Mouse (Mus musculus) C2C12 (cell line): ENCODE results near the gene Stxbp5. TPM values are rescaled to one million over a fixed set of nuclear protein-coding genes. Genes with fewer than 3 reads are reported as not detected.

Experiments
- H3K27me3 ChIP-seq: one replicate; pipeline ENCODE4 v1.6.1; 2011; ENCODE audit not compliant: control insufficient read depth, insufficient read depth, insufficient read length
- H3K36me3 ChIP-seq: one replicate; pipeline ENCODE4 v1.6.1; 2011; ENCODE audit not compliant: control insufficient read depth, insufficient read depth
- H3K4me3 ChIP-seq: one replicate; pipeline ENCODE4 v1.5.1; 2011; ENCODE audit warnings: mild to moderate bottlenecking, control low read depth; ENCODE audit not compliant: poor library complexity, insufficient read depth, severe bottlenecking
- H3K79me2 ChIP-seq: one replicate; pipeline ENCODE4 v1.6.1; 2011; ENCODE audit not compliant: control insufficient read depth, insufficient read depth
- H3K79me3 ChIP-seq: one replicate; pipeline ENCODE4 v1.6.1; 2011; ENCODE audit warnings: low read depth, control low read depth
- H3ac ChIP-seq: one replicate; pipeline ENCODE3; 2011; ENCODE audit warnings: low read depth; ENCODE audit not compliant: control insufficient read depth, insufficient read length
- CEBPB ChIP-seq: IDR thresholded peaks from one replicate; pipeline ENCODE4 v1.6.1; 2011; ENCODE audit warnings: low read depth, mild to moderate bottlenecking, control low read depth, moderate library complexity
- CTCF ChIP-seq: IDR thresholded peaks from one replicate; pipeline ENCODE4 v1.5.1; 2011; ENCODE audit not compliant: control insufficient read depth, insufficient read depth, insufficient read length
- FOSL1 ChIP-seq: IDR thresholded peaks from one replicate; pipeline ENCODE4 v1.8.0; 2011; ENCODE audit warnings: mild to moderate bottlenecking, low read length; ENCODE audit not compliant: poor library complexity, insufficient read depth, severe bottlenecking
- MAX ChIP-seq: IDR thresholded peaks from one replicate; pipeline ENCODE4 v1.6.1; 2011; ENCODE audit warnings: mild to moderate bottlenecking, control low read depth
- MYOD1 ChIP-seq: IDR thresholded peaks from one replicate; pipeline ENCODE4 v1.6.1; 2011; ENCODE audit warnings: low read depth; ENCODE audit not compliant: control insufficient read depth, insufficient read length
- MYOG ChIP-seq: IDR thresholded peaks from one replicate; pipeline ENCODE4 v1.6.1; 2011; ENCODE audit not compliant: control insufficient read depth, insufficient read length; ENCODE audit errors: extremely low read depth
- USF1 ChIP-seq: IDR thresholded peaks from one replicate; pipeline ENCODE4 v1.6.1; 2011; ENCODE audit warnings: low read depth, mild to moderate bottlenecking, control low read depth, moderate library complexity
- long read RNA-seq, 2 experiments: library from polyadenylated mRNA; unstranded; transcript quantifications; one replicate each; pipeline ENCODE4 v2.0.0; 2019 to 2020
- polyA plus RNA-seq: library from polyadenylated mRNA; unstranded; fragments of >200 nt; fragmentation: generic; extraction: Trizol; gene quantifications from one replicate; pipeline ENCODE4 v1.2.1, GENCODE M21; 2012; ENCODE audit warnings: missing spikeins

The Stxbp5 gene
- 4.2 TPM for polyA plus RNA-seq
- long read RNA-seq, experiment 1, partial matches to known transcripts, result 0 of 4 reads
- long read RNA-seq, experiment 1, other reads (novel, unspliced or antisense), result 4 of 4 reads
- long read RNA-seq, experiment 2, partial matches to known transcripts, result 1 of 2 reads
- long read RNA-seq, experiment 2, other reads (novel, unspliced or antisense), result 1 of 2 reads

- Histone ChIP-seq H3K27me3 (no peaks in the 10 kb centered on the region), H3ac (peak within 1 kb of the TSS; percentile 88), H3K79me3 (peaks cover 22% of the 10 kb centered on the region), H3K4me3 (peak within 1 kb of the TSS; percentile 66), H3K36me3 (peaks cover 4% of the 10 kb centered on the region), H3K79me2 (peaks cover 47% of the 10 kb centered on the region)
- TF ChIP-seq MYOD1 (peak; percentile 42), USF1 (no peak)
Observed at GRCm38 (mm10) chr10:9901071-9901696, at the start of gene Stxbp5. Gene Stxbp5, minus strand, starts transcription at chr10:9901079.

GRCm38 (mm10) chr10:9912395-9912794 is 11.5 kb upstream of the Stxbp5 start:
- no peaks in the 10 kb centered on the region for H3K36me3 ChIP-seq
- no peak overlapping the region for H3ac ChIP-seq
- TF ChIP-seq FOSL1 (no peak), CTCF (no peak), CEBPB (no peak), MYOD1 (no peak), USF1 (no peak), MAX (no peak), MYOG (no peak)
- no peaks in the 10 kb centered on the region for H3K79me3 ChIP-seq
- no peaks in the 10 kb centered on the region for H3K27me3 ChIP-seq
- H3K4me3 ChIP-seq, result no peak overlapping the region
- H3K79me2 ChIP-seq, result no peaks in the 10 kb centered on the region

GRCm38 (mm10) chr10:9907919-9908502 is 7.1 kb upstream of the Stxbp5 start:
- no peaks in the 10 kb centered on the region for H3K79me3 ChIP-seq
- TF ChIP-seq CTCF (no peak), CEBPB (no peak), FOSL1 (no peak), MYOG (no peak), USF1 (no peak), MYOD1 (no peak), MAX (no peak)
- H3K79me2 ChIP-seq, result no peaks in the 10 kb centered on the region
- H3K27me3 ChIP-seq, result no peaks in the 10 kb centered on the region
- H3ac ChIP-seq, result no peak overlapping the region
- no peaks in the 10 kb centered on the region for H3K36me3 ChIP-seq
- no peak overlapping the region for H3K4me3 ChIP-seq

- H3ac ChIP-seq, result no peak overlapping the region
Observed at GRCm38 (mm10) chr10:9907519-9907918, 6.6 kb upstream of the Stxbp5 start.

GRCm38 (mm10) chr10:9906185-9906584 is 5.3 kb upstream of the Stxbp5 start:
- no peaks in the 10 kb centered on the region for H3K36me3 ChIP-seq
- TF ChIP-seq CEBPB (no peak), MYOG (no peak), MAX (no peak), FOSL1 (no peak), USF1 (no peak)
- H3ac ChIP-seq, result no peak overlapping the region
- H3K27me3 ChIP-seq, result no peaks in the 10 kb centered on the region
- H3K79me2 ChIP-seq, result no peaks in the 10 kb centered on the region
- H3K79me3 ChIP-seq, result no peaks in the 10 kb centered on the region
- H3K4me3 ChIP-seq, result no peak overlapping the region

More at GRCm38 (mm10) chr10:9907519-9907918, 6.6 kb upstream of the Stxbp5 start:
- H3K79me2 ChIP-seq, result no peaks in the 10 kb centered on the region
- no peak overlapping the region for H3K4me3 ChIP-seq
- no peak for TF ChIP-seq MAX
- no peak for TF ChIP-seq MYOD1
- TF ChIP-seq CTCF, result no peak
- TF ChIP-seq MYOG, result no peak
- TF ChIP-seq USF1, result no peak
- TF ChIP-seq FOSL1, result no peak
- no peak for TF ChIP-seq CEBPB
- no peaks in the 10 kb centered on the region for H3K79me3 ChIP-seq
- no peaks in the 10 kb centered on the region for H3K36me3 ChIP-seq
- no peaks in the 10 kb centered on the region for H3K27me3 ChIP-seq

- no peaks in the 10 kb centered on the region for H3K36me3 ChIP-seq
- no peak for TF ChIP-seq CEBPB
- no peak for TF ChIP-seq USF1
- peak overlapping the region; percentile 66 for H3K4me3 ChIP-seq
- H3K79me2 ChIP-seq, result peaks cover 41% of the 10 kb centered on the region
- no peaks in the 10 kb centered on the region for H3K27me3 ChIP-seq
- peak overlapping the region; percentile 62 for H3ac ChIP-seq
- H3K79me3 ChIP-seq, result peaks cover 17% of the 10 kb centered on the region
Observed at GRCm38 (mm10) chr10:9901697-9902239, 889 bp upstream of the Stxbp5 start.
